Comparison of ENCODE assay signal across 8 mouse cellular contexts in genomic region chr4:155086108-155087024, GRCm38 (mm10). TPM values are rescaled to one million over a fixed set of nuclear protein-coding genes. Genes with fewer than 3 reads are reported as not detected.
DNase-seq lines count a peak whose midpoint lies in the region; ATAC-seq lines count a peak whose summit lies in the region.

Rer1 (minus strand) TSS chr4:155086382.
Morn1 (plus strand) TSS chr4:155086577.

- no peaks in the 10 kb centered on the region for H3K27me3 ChIP-seq in hindbrain, embryonic 16.5 days (replicated peaks; ENCODE audit: control insufficient read depth, insufficient read depth, low read length)

- H3K4me3 ChIP-seq in hindbrain, embryonic 16.5 days (ENCODE audit: low read length), result peak within 1 kb of the TSS; percentile 69
- peak within 1 kb of the TSS; percentile 92 for H3K4me3 ChIP-seq in macrophage (ENCODE audit: inconsistent target)

- under 1% methylated on average over 66 of the region's 85 CpGs for WGBS in hindbrain, embryonic 16.5 days
- under 1% methylated on average over 75 of the region's 85 CpGs for WGBS in macrophage (ENCODE audit: missing documents)

- no peaks in the 10 kb centered on the region for H3K9me3 ChIP-seq in hindbrain, embryonic 16.5 days (ENCODE audit: control insufficient read depth, low read length)

- DNase-seq in WW6 (ENCODE audit: low read depth, low spot score), result peak; percentile 98
- DNase-seq in cerebellum, postnatal 4 days (ENCODE audit: low spot score in 2 of 2), result peak; percentile 100
- DNase-seq in gastrocnemius, adult 18-20 months (ENCODE audit: low spot score), result peak; percentile 100
- DNase-seq in left cerebral cortex, adult 18-20 months (ENCODE audit: low spot score in 2 of 2), result peak; percentile 100
- DNase-seq in right cerebral cortex, adult 18-20 months, result peak; percentile 100
- peak; percentile 99 for DNase-seq in urinary bladder, postnatal 10 days (ENCODE audit: low spot score)

- peak; percentile 97 for ATAC-seq in hindbrain, embryonic 16.5 days

- H3K79me2 ChIP-seq in macrophage (ENCODE audit: inconsistent target), result peaks cover 44% of the 10 kb centered on the region

- H3K27ac ChIP-seq in hindbrain, embryonic 16.5 days (ENCODE audit: low read depth, low read length), result peak within 1 kb of the TSS; percentile 94
- H3K27ac ChIP-seq in macrophage, result peak within 1 kb of the TSS; percentile 37

- peak within 1 kb of the TSS; percentile 91 for H3K4me2 ChIP-seq in hindbrain, embryonic 16.5 days (ENCODE audit: low read length)

- H3K36me3 ChIP-seq in hindbrain, embryonic 16.5 days (ENCODE audit: control insufficient read depth, insufficient read depth, low read length), result peaks cover 14% of the 10 kb centered on the region; the same call in 1 of the 2 replicates
- H3K36me3 ChIP-seq in macrophage (ENCODE audit: inconsistent target), result peaks cover 7% of the 10 kb centered on the region; the same call in 1 of the 2 replicates

- peak within 1 kb of the TSS; percentile 97 for H3K9ac ChIP-seq in hindbrain, embryonic 16.5 days (ENCODE audit: low read depth, low read length)

- H3K4me1 ChIP-seq in hindbrain, embryonic 16.5 days (ENCODE audit: control insufficient read depth, insufficient read depth, low read depth, low read length), result peaks cover 23% of the 10 kb centered on the region

RNA-seq across cellular contexts. Expression of gene Rer1, which starts in this region (rescaled TPM):
- total RNA-seq in gastrocnemius, adult 18-20 months (2021), result 10 to 100 TPM; 53.0 to 58.0 TPM
- 125 and 131 TPM in 2 replicates for polyA plus RNA-seq in hindbrain, embryonic 16.5 days (2015; fragmentation: Nextera tagmentation; extraction: Ambion mirVana)
- total RNA-seq in left cerebral cortex, adult 18-20 months (2021), result 10 to 100 TPM; 64.6 to 64.7 TPM
- total RNA-seq in macrophage (2018; cell fraction: chromatin; rRNA removed), result 10 to 100 TPM; 14.3 to 48.6 (median 27.9) TPM
- 100 to 1,000 TPM in 21 of 26 experiments, 10 to 100 TPM in 5; 89.1 to 125 (median 110) TPM for total RNA-seq in macrophage (2018; cell fraction: cytosol; rRNA removed)
- 100 to 1,000 TPM in 1 of 26 experiments, 10 to 100 TPM in 25; 34.6 to 106 (median 60.2) TPM for total RNA-seq in macrophage (2018; cell fraction: nucleus; rRNA removed)
- 88.9 to 154 TPM (median 110 TPM) in 3 replicates for polyA plus RNA-seq in macrophage (2018)

RNA-seq across cellular contexts. Expression of gene Morn1, which starts in this region (rescaled TPM):
- total RNA-seq in gastrocnemius, adult 18-20 months (2021), result 1 to 10 TPM in 1 of 2 experiments, under 1 TPM in 1; 1.00 to 1.9 TPM
- polyA plus RNA-seq in hindbrain, embryonic 16.5 days (2015; fragmentation: Nextera tagmentation; extraction: Ambion mirVana), result 7.5 and 9.5 TPM in 2 replicates
- 10 to 100 TPM in 1 of 2 experiments, 1 to 10 TPM in 1; 9.0 to 10.4 TPM for total RNA-seq in left cerebral cortex, adult 18-20 months (2021)
- total RNA-seq in macrophage (2018; cell fraction: chromatin; rRNA removed), result 10 to 100 TPM in 19 of 26 experiments, 1 to 10 TPM in 7; 4.5 to 28.2 (median 18.7) TPM
- 1 to 10 TPM in 22 of 26 experiments, under 1 TPM in 4; 0.81 to 3.7 (median 1.4) TPM for total RNA-seq in macrophage (2018; cell fraction: cytosol; rRNA removed)
- total RNA-seq in macrophage (2018; cell fraction: nucleus; rRNA removed), result 10 to 100 TPM in 8 of 26 experiments, 1 to 10 TPM in 18; 1.4 to 17.2 (median 6.5) TPM
- polyA plus RNA-seq in macrophage (2018), result 0.93 to 6.7 TPM (median 1.7 TPM) in 3 replicates

Comparison
In these comparisons a context has a peak if more than half of its experiments do, and no peak if none do; other contexts are left out.
1. Peak in every context shown above with its lines: DNase-seq, ATAC-seq, H3K4me3 ChIP-seq and H3K27ac ChIP-seq.